Mouse (Mus musculus): ENCODE data around the gene Aimp1. TPM values are rescaled to one million over a fixed set of nuclear protein-coding genes. Genes with fewer than 3 reads are reported as not detected.

The Aimp1 gene
- polyA plus RNA-seq, 1 experiment from 2014 or later: 52.7 TPM

GRCm38 (mm10) chr3:132628741-132629140, 55.4 kb downstream of the Aimp1 start:
- no peak for ATAC-seq
- Histone ChIP-seq H3K27me3 (replicated peaks; ENCODE audit: control insufficient read depth, insufficient read depth, low read length) (no peaks in the 10 kb centered on the region), H3K4me3 (ENCODE audit: low read length) (no peak overlapping the region), H3K27ac (ENCODE audit: low read depth, low read length) (no peak overlapping the region), H3K4me2 (ENCODE audit: low read length) (no peak overlapping the region), H3K36me3 (ENCODE audit: control insufficient read depth, insufficient read depth, low read length) (no peaks in the 10 kb centered on the region), H3K9ac (ENCODE audit: low read depth, low read length) (no peak overlapping the region), H3K9me3 (ENCODE audit: control insufficient read depth, low read length) (no peaks in the 10 kb centered on the region), H3K4me1 (ENCODE audit: control insufficient read depth, insufficient read depth, low read depth, low read length) (no peaks in the 10 kb centered on the region)
- 59% methylated on average over 8 of the region's 8 CpGs for WGBS

Other genes starting within 250 kb of the Aimp1 start
- gene Gimd1, start 54.5 kb downstream of the Aimp1 start, polyA plus RNA-seq (2015; fragmentation: Nextera tagmentation; extraction: Ambion mirVana): not detected in 2 replicates
- gene Tbck, start 226 bp downstream of the Aimp1 start, polyA plus RNA-seq (2015; fragmentation: Nextera tagmentation; extraction: Ambion mirVana): 30.0 and 30.5 TPM in 2 replicates

Measured in hindbrain, embryonic 16.5 days (tissue).